Mouse (Mus musculus) liver, embryonic 15.5 days (tissue): ENCODE results near the gene Troap. TPM values are rescaled to one million over a fixed set of nuclear protein-coding genes. Genes with fewer than 3 reads are reported as not detected.
A peak's percentile ranks its signal among the peaks of the same experiment; 100 is the strongest.

Experiments
- ATAC-seq: fragments of 200-750 bp; cut with Nextera tagmentation; 2 replicates; pipeline ENCODE4 v1.8.0; 2017; ENCODE audit warnings: moderate number of reproducible peaks, mild to moderate bottlenecking, moderate library complexity; ENCODE audit not compliant: insufficient read depth
- H3K27ac ChIP-seq: fragments of 300-500 bp; sonication (generic); replicated peaks from 2 replicates; pipeline ENCODE4 v1.5.1; 2015; ENCODE audit warnings: mild to moderate bottlenecking, inconsistent platforms
- H3K27me3 ChIP-seq: fragments of 300-500 bp; sonication (generic); 2 replicates; pipeline ENCODE4 v1.6.1; 2015; ENCODE audit warnings: mild to moderate bottlenecking, inconsistent platforms
- H3K36me3 ChIP-seq: fragments of 300-500 bp; sonication (generic); replicated peaks from 2 replicates; pipeline ENCODE4 v1.6.1; 2015; ENCODE audit warnings: moderate library complexity, mild to moderate bottlenecking, inconsistent platforms
- H3K4me1 ChIP-seq: fragments of 300-500 bp; sonication (generic); replicated peaks from 2 replicates; pipeline ENCODE4 v1.6.1; 2015; ENCODE audit warnings: inconsistent platforms
- H3K4me2 ChIP-seq: fragments of 300-500 bp; sonication (generic); 2 replicates; pipeline ENCODE4 v1.6.1; 2015; ENCODE audit warnings: moderate library complexity, mild to moderate bottlenecking, inconsistent platforms
- H3K4me3 ChIP-seq: fragments of 300-500 bp; sonication (generic); replicated peaks from 2 replicates; pipeline ENCODE4 v1.5.1; 2015; ENCODE audit warnings: mild to moderate bottlenecking, inconsistent platforms
- H3K9ac ChIP-seq: fragments of 300-500 bp; sonication (generic); 2 replicates; pipeline ENCODE4 v1.6.1; 2015; ENCODE audit warnings: moderate library complexity, mild to moderate bottlenecking, inconsistent platforms
- H3K9me3 ChIP-seq: fragments of 300-500 bp; sonication (generic); replicated peaks from 2 replicates; pipeline ENCODE4 v1.6.1; 2016; ENCODE audit warnings: inconsistent platforms
- WGBS: fragments of 180-500 bp; shearing (Covaris S2); methylation state at CpG from one replicate; pipeline ENCODE4 v1.1.7; 2015; ENCODE audit warnings: mixed read lengths; ENCODE audit not compliant: insufficient replicate concordance; 5-methylcytosine and 5-hydroxymethylcytosine counted together
- polyA plus RNA-seq: library from polyadenylated mRNA; unstranded; fragments of >200 nt; fragmentation: Nextera tagmentation; extraction: Ambion mirVana; gene quantifications from 2 replicates; pipeline ENCODE4 v1.2.1, GENCODE M21; 2015

Troap gene
- polyA plus RNA-seq, 1 experiment from 2014 or later, result 15.9 TPM

- ATAC-seq, result no peak
- 75% methylated on average over 15 of the region's 15 CpGs for WGBS
- Histone ChIP-seq H3K9ac (no peak overlapping the region), H3K4me2 (no peak overlapping the region), H3K4me1 (peaks cover 33% of the 10 kb centered on the region), H3K9me3 (no peaks in the 10 kb centered on the region), H3K36me3 (peaks cover 60% of the 10 kb centered on the region), H3K27me3 (peaks cover 3% of the 10 kb centered on the region; the same call in 1 of the 2 replicates), H3K27ac (no peak overlapping the region), H3K4me3 (no peak overlapping the region)
Measured at GRCm38 (mm10) chr15:99078181-99078910, 4.0 kb downstream of the Troap start.

GRCm38 (mm10) chr15:99079804-99080203 is 5.4 kb downstream of the Troap start:
- Histone ChIP-seq H3K4me2 (no peak overlapping the region), H3K27me3 (peaks cover 18% of the 10 kb centered on the region), H3K27ac (no peak overlapping the region), H3K4me3 (no peak overlapping the region), H3K9ac (no peak overlapping the region), H3K4me1 (peaks cover 37% of the 10 kb centered on the region), H3K36me3 (peaks cover 62% of the 10 kb centered on the region), H3K9me3 (no peaks in the 10 kb centered on the region)
- no peak for ATAC-seq
- WGBS, result 73% methylated on average over 3 of the region's 3 CpGs

- Histone ChIP-seq H3K4me1 (peaks cover 22% of the 10 kb centered on the region), H3K4me2 (no peak overlapping the region), H3K36me3 (peaks cover 52% of the 10 kb centered on the region), H3K9me3 (no peaks in the 10 kb centered on the region), H3K27ac (no peak overlapping the region), H3K4me3 (no peak overlapping the region), H3K27me3 (peaks cover 43% of the 10 kb centered on the region), H3K9ac (no peak overlapping the region)
- ATAC-seq, result no peak
- whole genome bisulfite sequencing, result 84% methylated on average over 12 of the region's 12 CpGs
Measured at GRCm38 (mm10) chr15:99082322-99082721, 7.9 kb downstream of the Troap start.

GRCm38 (mm10) chr15:99082840-99083239 is 8.5 kb downstream of the Troap start:
- H3K36me3 ChIP-seq, result peaks cover 47% of the 10 kb centered on the region
- no peak for ATAC-seq

GRCm38 (mm10) chr15:99083258-99083657 is 8.9 kb downstream of the Troap start:
- H3K9me3 ChIP-seq, result no peaks in the 10 kb centered on the region
- no peak overlapping the region for H3K9ac ChIP-seq
- no peak for ATAC-seq
- peaks cover 43% of the 10 kb centered on the region for H3K36me3 ChIP-seq
- no peak overlapping the region for H3K4me2 ChIP-seq
- peaks cover 52% of the 10 kb centered on the region for H3K27me3 ChIP-seq
- H3K4me1 ChIP-seq, result peaks cover 31% of the 10 kb centered on the region
- no peak overlapping the region for H3K27ac ChIP-seq
- WGBS, result 62% methylated on average over 9 of the region's 9 CpGs
- H3K4me3 ChIP-seq, result no peak overlapping the region

More at GRCm38 (mm10) chr15:99082840-99083239, 8.5 kb downstream of the Troap start:
- Histone ChIP-seq H3K9ac (no peak overlapping the region), H3K4me1 (peaks cover 27% of the 10 kb centered on the region), H3K4me3 (no peak overlapping the region), H3K9me3 (no peaks in the 10 kb centered on the region), H3K27ac (no peak overlapping the region), H3K27me3 (peaks cover 48% of the 10 kb centered on the region), H3K4me2 (no peak overlapping the region)
- WGBS, result 87% methylated on average over 16 of the region's 16 CpGs

- Histone ChIP-seq H3K9ac (no peak overlapping the region), H3K36me3 (peaks cover 35% of the 10 kb centered on the region), H3K4me2 (peak overlapping the region; percentile 44; the same call in 1 of the 2 replicates), H3K27me3 (peaks cover 60% of the 10 kb centered on the region), H3K4me1 (peaks cover 35% of the 10 kb centered on the region), H3K4me3 (no peak overlapping the region), H3K27ac (no peak overlapping the region), H3K9me3 (no peaks in the 10 kb centered on the region)
- ATAC-seq, result no peak
- 7% methylated on average over 11 of the region's 11 CpGs for WGBS
Measured at GRCm38 (mm10) chr15:99083867-99084557, 9.6 kb downstream of the Troap start.

GRCm38 (mm10) chr15:99084618-99085017 is 10.2 kb downstream of the Troap start:
- Histone ChIP-seq H3K4me1 (peaks cover 38% of the 10 kb centered on the region), H3K9ac (no peak overlapping the region), H3K4me2 (peak overlapping the region; percentile 44; the same call in 1 of the 2 replicates), H3K9me3 (no peaks in the 10 kb centered on the region), H3K4me3 (no peak overlapping the region), H3K27me3 (peaks cover 66% of the 10 kb centered on the region), H3K27ac (no peak overlapping the region), H3K36me3 (peaks cover 35% of the 10 kb centered on the region)
- 23% methylated on average over 19 of the region's 19 CpGs for WGBS
- ATAC-seq, result no peak

- H3K4me2 ChIP-seq, result no peak overlapping the region
- no peaks in the 10 kb centered on the region for H3K9me3 ChIP-seq
- H3K27ac ChIP-seq, result no peak overlapping the region
- peaks cover 25% of the 10 kb centered on the region for H3K36me3 ChIP-seq
- WGBS, result 67% methylated on average over 4 of the region's 4 CpGs
- H3K27me3 ChIP-seq, result peaks cover 79% of the 10 kb centered on the region
- H3K4me1 ChIP-seq, result peaks cover 38% of the 10 kb centered on the region
- H3K4me3 ChIP-seq, result no peak overlapping the region
- no peak overlapping the region for H3K9ac ChIP-seq
- no peak for ATAC-seq
Measured at GRCm38 (mm10) chr15:99085997-99086396, 11.6 kb downstream of the Troap start.

- Histone ChIP-seq H3K27ac (no peak within 1 kb of the TSS), H3K36me3 (peaks cover 11% of the 10 kb centered on the region), H3K9me3 (no peaks in the 10 kb centered on the region), H3K27me3 (peaks cover 94% of the 10 kb centered on the region), H3K4me3 (peak within 1 kb of the TSS; percentile 21), H3K4me1 (peaks cover 41% of the 10 kb centered on the region), H3K9ac (no peak within 1 kb of the TSS), H3K4me2 (peak within 1 kb of the TSS; percentile 52)
- ATAC-seq, result no peak
- WGBS, result 12% methylated on average over 60 of the region's 60 CpGs
Measured at GRCm38 (mm10) chr15:99087253-99088075, 13.1 kb downstream of the Troap start, which contains the start of gene C1ql4. Gene C1ql4 (minus strand): TSS chr15:99087817.

GRCm38 (mm10) chr15:99088292-99088691 is 13.9 kb downstream of the Troap start:
- no peak overlapping the region for H3K27ac ChIP-seq
- H3K4me1 ChIP-seq, result peaks cover 43% of the 10 kb centered on the region
- 0 out of 2 replicates have a peak, but pooled peaks cover 3% of the 10 kb centered on the region for H3K36me3 ChIP-seq
- H3K9ac ChIP-seq, result no peak overlapping the region
- peak; percentile 23; the same call in 1 of the 2 replicates for ATAC-seq
- 1% methylated on average over 27 of the region's 27 CpGs for WGBS
- H3K27me3 ChIP-seq, result peaks cover 100% of the 10 kb centered on the region
- peak overlapping the region; percentile 21 for H3K4me3 ChIP-seq
- H3K9me3 ChIP-seq, result no peaks in the 10 kb centered on the region
- H3K4me2 ChIP-seq, result peak overlapping the region; percentile 52
